Mouse (Mus musculus) hindbrain, embryonic 10.5 days (tissue): Measurements from ENCODE around the gene Dtx4. TPM values are rescaled to one million over a fixed set of nuclear protein-coding genes. Genes with fewer than 3 reads are reported as not detected.

Source experiments
- DNase-seq: peaks from one replicate; pipeline ENCODE4 v3.0.0-alpha.2; 2017; ENCODE audit warnings: low spot score
- H3K27ac ChIP-seq: fragments of 300-500 bp; sonication (generic); 2 replicates; pipeline ENCODE4 v1.5.1; 2016; ENCODE audit warnings: mild to moderate bottlenecking, moderate library complexity
- H3K27me3 ChIP-seq: fragments of 300-500 bp; sonication (generic); 2 replicates; pipeline ENCODE4 v1.6.1; 2016; ENCODE audit warnings: mild to moderate bottlenecking; ENCODE audit not compliant: poor library complexity, insufficient read depth, severe bottlenecking
- H3K36me3 ChIP-seq: fragments of 300-500 bp; sonication (generic); 2 replicates; pipeline ENCODE4 v1.6.1; 2016; ENCODE audit warnings: mild to moderate bottlenecking, moderate library complexity
- H3K4me1 ChIP-seq: fragments of 300-500 bp; sonication (generic); replicated peaks from 2 replicates; pipeline ENCODE4 v1.6.1; 2016; ENCODE audit warnings: mild to moderate bottlenecking
- H3K4me3 ChIP-seq: fragments of 300-500 bp; sonication (generic); 2 replicates; pipeline ENCODE4 v1.5.1; 2016; ENCODE audit warnings: mild to moderate bottlenecking, moderate library complexity
- H3K9me3 ChIP-seq: fragments of 300-500 bp; sonication (generic); 2 replicates; pipeline ENCODE4 v1.6.1; 2016; ENCODE audit warnings: mild to moderate bottlenecking, moderate library complexity
- WGBS: fragments of 180-500 bp; shearing (Covaris S2); methylation state at CpG from one replicate; pipeline ENCODE4 v1.1.7; 2016; 5-methylcytosine and 5-hydroxymethylcytosine counted together
- polyA plus RNA-seq: library from polyadenylated mRNA; unstranded; fragments of >200 nt; fragmentation: Nextera tagmentation; extraction: Ambion mirVana; gene quantifications from 2 replicates; pipeline ENCODE4 v1.2.1, GENCODE M21; 2016

Gene Dtx4
- polyA plus RNA-seq, 1 experiment from 2014 or later, result 65.2 TPM

- 71% methylated on average over 1 of the region's 1 CpGs for WGBS
Measured at GRCm38 (mm10) chr19:12421680-12422079, 79.6 kb downstream of the Dtx4 start.

GRCm38 (mm10) chr19:12420555-12420954 lies 80.7 kb downstream of the Dtx4 start:
- H3K4me1 ChIP-seq, result no peaks in the 10 kb centered on the region
- no peaks in the 10 kb centered on the region for H3K36me3 ChIP-seq
- 81% methylated on average over 6 of the region's 6 CpGs for WGBS
- H3K4me3 ChIP-seq, result no peak overlapping the region
- DNase-seq, result no peak
- no peaks in the 10 kb centered on the region for H3K9me3 ChIP-seq
- H3K27ac ChIP-seq, result no peak overlapping the region
- no peaks in the 10 kb centered on the region for H3K27me3 ChIP-seq

More at GRCm38 (mm10) chr19:12421680-12422079, 79.6 kb downstream of the Dtx4 start:
- no peak for DNase-seq
- H3K9me3 ChIP-seq, result no peaks in the 10 kb centered on the region
- H3K4me1 ChIP-seq, result no peaks in the 10 kb centered on the region
- H3K27me3 ChIP-seq, result no peaks in the 10 kb centered on the region
- H3K36me3 ChIP-seq, result no peaks in the 10 kb centered on the region
- no peak overlapping the region for H3K4me3 ChIP-seq
- no peak overlapping the region for H3K27ac ChIP-seq

DNA sequence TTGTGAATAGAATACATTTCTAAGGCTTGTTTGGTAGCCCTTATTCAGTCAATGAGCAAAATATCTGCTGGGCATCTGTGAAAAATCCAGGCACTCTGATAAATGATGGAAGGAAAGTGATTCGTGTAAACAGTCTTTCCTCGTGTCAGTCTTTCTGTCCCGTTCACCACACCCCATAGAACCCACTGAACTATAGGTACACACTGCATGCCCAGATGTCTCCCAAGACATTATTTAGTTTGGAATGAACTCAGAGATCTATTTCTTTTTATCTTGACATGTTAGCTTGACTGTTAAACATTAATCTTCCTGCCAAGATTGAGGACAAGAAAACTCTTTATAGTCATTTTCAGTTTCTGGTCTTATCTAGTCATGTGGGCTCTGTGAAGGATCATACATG lies 82.9 kb downstream of the Dtx4 start:
- H3K4me3 ChIP-seq, result no peak overlapping the region
- H3K36me3 ChIP-seq, result no peaks in the 10 kb centered on the region
- H3K27me3 ChIP-seq, result no peaks in the 10 kb centered on the region
- DNase-seq, result no peak
- WGBS, result 89% methylated on average over 3 of the region's 3 CpGs
- no peaks in the 10 kb centered on the region for H3K9me3 ChIP-seq
- H3K27ac ChIP-seq, result no peak overlapping the region
- no peaks in the 10 kb centered on the region for H3K4me1 ChIP-seq

- no peak for DNase-seq
- Histone ChIP-seq H3K4me3 (no peak within 1 kb of the TSS), H3K4me1 (no peaks in the 10 kb centered on the region), H3K27ac (no peak within 1 kb of the TSS), H3K36me3 (no peaks in the 10 kb centered on the region), H3K9me3 (no peaks in the 10 kb centered on the region), H3K27me3 (no peaks in the 10 kb centered on the region)
Measured at GRCm38 (mm10) chr19:12417361-12417760, 83.9 kb downstream of the Dtx4 start, which contains the start of gene Olfr1441. Gene Olfr1441 (plus strand): TSS chr19:12417433.

Other genes starting within 250 kb of the Dtx4 start
- not detected in 2 replicates for gene Olfr235, start 240.4 kb downstream of the Dtx4 start, polyA plus RNA-seq
- gene Olfr1434, start 221.6 kb downstream of the Dtx4 start, polyA plus RNA-seq, result not detected in 2 replicates
- not detected in 2 replicates for gene Olfr1436, start 202.3 kb downstream of the Dtx4 start, polyA plus RNA-seq
- not detected in 2 replicates for gene Olfr1437, start 176.4 kb downstream of the Dtx4 start, polyA plus RNA-seq
- not detected in 2 replicates for gene Olfr1438-ps1, start 165.5 kb downstream of the Dtx4 start, polyA plus RNA-seq
- gene Olfr1440, start 114.2 kb downstream of the Dtx4 start, polyA plus RNA-seq, result not detected in 2 replicates
- not detected in 2 replicates for gene Olfr1441, start 84.0 kb downstream of the Dtx4 start, polyA plus RNA-seq
- gene Pfpl, start 73.5 kb downstream of the Dtx4 start, polyA plus RNA-seq, result not detected in 2 replicates
- 0.24 and 0.35 TPM in 2 replicates for gene Mpeg1, start 40.7 kb downstream of the Dtx4 start, polyA plus RNA-seq
- gene Fam111a, start 44.3 kb upstream of the Dtx4 start, polyA plus RNA-seq, result 15.3 and 20.2 TPM in 2 replicates
- 0.18 TPM in 1 of 2 replicates, not detected in the other for gene Gm4952, start 98.5 kb upstream of the Dtx4 start, polyA plus RNA-seq
- gene Glyat, start 131.9 kb upstream of the Dtx4 start, polyA plus RNA-seq, result not detected in 2 replicates
- not detected in 2 replicates for gene Olfr1442, start 169.0 kb upstream of the Dtx4 start, polyA plus RNA-seq
- gene Olfr1443, start 176.7 kb upstream of the Dtx4 start, polyA plus RNA-seq, result not detected in 2 replicates
- gene Keg1, start 194.3 kb upstream of the Dtx4 start, polyA plus RNA-seq, result not detected in 2 replicates